Mouse (Mus musculus) brain, embryonic 14.5 days (tissue): ENCODE measurements around the gene Cox5a.

ENCODE experiments used
- CTCF ChIP-seq: fragments of 200-500 bp; IDR thresholded peaks from 2 replicates; pipeline ENCODE4 v1.5.1; 2012; ENCODE audit warnings: inconsistent platforms, mild to moderate bottlenecking, moderate library complexity, borderline replicate concordance; ENCODE audit not compliant: insufficient read depth, insufficient read length; ENCODE audit errors: extremely low read depth
- POLR2A ChIP-seq: fragments of 200-500 bp; IDR thresholded peaks from 2 replicates; pipeline ENCODE4 v1.6.1; 2012; ENCODE audit warnings: mild to moderate bottlenecking, inconsistent platforms, borderline replicate concordance; ENCODE audit not compliant: poor library complexity, insufficient read depth, insufficient read length, severe bottlenecking; ENCODE audit errors: extremely low read depth

GRCm38 (mm10) chr9:57537044-57537727, 16.1 kb downstream of the Cox5a start, which contains the start of gene Fam219b:
- no peak for TF ChIP-seq CTCF
- TF ChIP-seq POLR2A: peak; percentile 65; the same call in 1 of the 2 replicates
